Mouse (Mus musculus) adipocyte (in vitro differentiated cells): ENCODE measurements around the gene Gtf2i.
A peak's percentile ranks its signal among the peaks of the same experiment; 100 is the strongest.
"Not testable (repeated sequence)": the region's sequence is repeated elsewhere in the genome, so short reads cannot be mapped to it uniquely, and the experiment has no call there.

Experiments used
- DNase-seq: peaks from one replicate; pipeline ENCODE4 v3.0.0-alpha.2; 2016; ENCODE audit warnings: low spot score

Gtf2i gene

DNA sequence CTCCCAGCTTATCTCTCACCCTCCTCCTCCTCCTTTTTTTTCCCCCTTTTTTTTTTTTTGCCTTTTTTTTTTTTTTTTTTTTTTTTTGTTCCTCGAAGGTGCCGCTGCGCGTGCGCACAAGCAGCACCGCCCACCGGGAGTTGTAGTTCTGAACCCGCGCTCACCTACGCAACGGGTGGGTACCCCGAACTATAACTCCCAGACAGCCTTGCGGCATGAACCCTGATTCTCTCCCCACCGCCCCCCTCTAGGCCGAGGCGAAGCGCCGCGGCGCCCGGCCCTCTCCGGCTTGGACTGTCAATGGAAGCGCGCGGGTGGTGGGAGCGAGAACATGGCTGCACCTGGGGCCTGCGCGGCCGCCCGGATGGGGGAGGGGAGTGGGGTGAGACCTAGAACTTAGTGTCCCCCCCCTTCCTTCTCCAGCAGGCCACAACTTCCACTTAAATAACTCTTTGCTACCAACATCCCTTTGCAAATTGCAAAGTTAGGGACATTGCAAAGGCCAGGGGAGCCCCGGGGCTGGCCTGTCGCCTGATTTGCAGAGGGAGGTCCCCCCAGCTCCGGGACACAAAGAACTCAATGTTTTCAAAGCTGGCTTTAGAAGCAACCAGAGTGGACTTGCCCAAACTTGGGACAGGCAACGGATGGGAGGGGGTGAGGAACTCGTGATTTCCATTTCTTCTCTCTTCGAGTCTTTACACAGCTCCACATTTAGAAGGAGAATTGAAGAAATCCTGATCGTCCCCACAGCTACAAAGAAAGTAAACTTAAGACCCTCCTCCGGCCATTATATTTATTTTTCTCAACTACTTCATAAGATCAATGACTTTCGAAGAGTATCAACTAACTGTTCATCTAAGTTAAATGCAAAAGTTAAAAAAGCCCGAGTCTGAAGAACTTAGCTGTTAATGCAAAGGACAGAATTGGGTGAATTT, at the start of gene Gtf2i:
TSS of gene Gtf2i (minus strand) at position 73 of the 935 bp plus-strand sequence.
- DNase-seq, result peak; percentile 99

DNA sequence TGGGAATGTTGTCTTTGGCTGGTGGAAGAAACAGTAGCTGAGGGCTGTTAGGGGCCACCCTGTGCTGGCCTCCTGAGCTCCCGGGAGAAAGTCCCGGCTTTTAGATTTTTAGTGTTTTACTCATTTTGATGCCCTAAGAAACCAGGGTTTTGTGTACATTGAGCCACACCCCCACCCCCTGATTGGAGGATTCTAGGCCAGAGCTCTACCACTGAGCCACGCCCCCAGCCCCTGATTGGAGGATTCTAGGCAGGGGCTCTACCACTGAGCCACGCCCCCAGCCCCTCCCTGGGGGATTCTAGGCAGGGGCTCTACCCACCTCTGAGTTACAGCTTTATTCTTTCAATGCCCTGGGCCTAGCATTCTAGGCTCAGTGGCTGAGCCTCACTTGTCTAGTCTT, 44.5 kb upstream of the Gtf2i start:
- no peak for DNase-seq

GRCm38 (mm10) chr5:134355372-134355771, 40.8 kb upstream of the Gtf2i start:
- DNase-seq, result not testable (repeated sequence)

GRCm38 (mm10) chr5:134353117-134353516, 38.6 kb upstream of the Gtf2i start:
- DNase-seq, result no peak

- DNase-seq, result peak; percentile 60
Observed at GRCm38 (mm10) chr5:134352527-134353001, 38.0 kb upstream of the Gtf2i start.

- DNase-seq, result peak; percentile 66
Observed at GRCm38 (mm10) chr5:134350660-134351059, 36.1 kb upstream of the Gtf2i start.

GRCm38 (mm10) chr5:134347066-134347465, 32.5 kb upstream of the Gtf2i start:
- DNase-seq, result no peak

DNA sequence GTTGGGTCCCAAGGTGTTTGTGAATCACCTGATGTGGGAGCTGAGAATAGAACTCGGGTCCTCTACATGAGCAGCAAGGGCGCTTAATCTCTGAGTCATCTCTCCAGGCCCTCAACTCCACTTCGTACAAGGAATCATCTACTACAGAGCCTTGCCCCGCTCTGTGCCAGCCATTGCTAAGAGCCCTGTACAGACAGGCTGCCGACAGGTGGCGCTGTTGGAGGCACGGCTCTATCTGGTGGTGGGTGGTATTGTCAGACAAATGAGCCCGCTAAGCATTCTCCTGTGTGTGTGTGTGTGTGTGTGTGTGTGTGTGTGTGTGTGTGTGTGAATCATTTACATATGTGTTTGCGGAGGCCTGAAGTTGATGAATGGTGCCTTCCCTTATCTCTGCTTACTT, 30.9 kb upstream of the Gtf2i start:
- no peak for DNase-seq

- no peak for DNase-seq
Observed at GRCm38 (mm10) chr5:134344076-134344475, 29.5 kb upstream of the Gtf2i start.

- not testable (repeated sequence) for DNase-seq
Observed at GRCm38 (mm10) chr5:134343530-134343929, 29.0 kb upstream of the Gtf2i start.

- no peak for DNase-seq
Observed at GRCm38 (mm10) chr5:134342503-134343205, 28.1 kb upstream of the Gtf2i start.

DNA sequence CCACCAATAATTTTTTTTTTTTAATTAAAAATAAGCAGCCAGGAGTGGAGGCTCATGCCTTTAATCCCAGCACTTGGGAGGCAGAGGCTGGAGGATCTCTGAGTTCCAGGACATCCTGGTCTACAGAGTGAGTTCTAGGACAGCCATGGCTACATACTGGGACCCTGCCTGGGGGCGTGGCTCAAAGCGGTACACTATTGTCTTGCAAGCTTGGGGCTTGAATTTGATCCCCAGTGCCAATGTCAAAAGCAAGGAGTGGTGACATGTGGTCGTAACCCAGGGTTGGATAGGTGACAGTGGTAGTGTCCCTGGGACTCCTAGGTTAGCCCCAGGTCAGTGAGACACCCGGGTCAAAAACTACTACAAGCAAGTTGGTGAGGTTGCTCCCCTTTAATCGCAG, 27.2 kb upstream of the Gtf2i start:
- DNase-seq, result no peak

DNA sequence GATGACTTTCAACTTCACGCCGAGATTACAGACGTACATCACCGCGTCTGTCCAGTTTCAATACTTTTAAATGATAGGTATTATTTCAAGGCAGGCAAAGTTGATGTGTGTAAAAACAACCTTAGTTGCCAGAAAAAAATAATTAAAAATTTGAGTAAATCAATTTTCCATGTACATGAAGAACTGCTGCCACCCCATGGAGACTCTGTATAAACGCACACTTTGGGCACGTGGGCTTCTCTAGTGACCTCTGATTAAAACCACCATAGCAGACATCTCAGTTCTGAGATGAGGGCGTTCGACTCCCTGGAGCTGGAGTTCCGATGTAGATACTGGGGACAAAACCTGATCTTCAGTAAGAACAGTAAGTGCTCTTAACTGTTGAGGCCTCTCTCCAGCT, 26.8 kb upstream of the Gtf2i start:
- peak; percentile 70 for DNase-seq

DNA sequence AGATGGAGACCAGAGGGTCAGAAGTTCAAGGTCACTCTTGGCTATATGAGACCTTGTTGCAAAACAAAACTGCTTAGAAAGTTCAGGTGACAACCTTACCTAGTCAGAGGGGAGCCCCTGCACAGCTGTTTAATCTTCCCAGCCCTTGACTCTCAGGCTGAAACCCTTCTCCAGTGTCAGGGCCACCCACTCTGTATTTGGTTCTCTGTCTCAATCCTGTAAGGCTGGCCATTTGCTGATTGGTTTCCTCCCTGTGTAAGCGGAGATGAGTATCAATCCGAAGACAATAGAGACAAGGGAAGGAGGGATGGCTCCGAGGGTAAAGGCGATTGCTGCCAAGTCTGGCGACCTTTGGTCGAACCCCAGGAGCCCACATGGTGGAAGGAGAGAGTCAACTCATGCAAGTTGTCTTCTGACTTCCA, 25.6 kb upstream of the Gtf2i start:
- DNase-seq, result no peak

- DNase-seq, result not testable (repeated sequence)
Observed at GRCm38 (mm10) chr5:134337012-134337411, 22.5 kb upstream of the Gtf2i start.

GRCm38 (mm10) chr5:134332743-134333142, 18.2 kb upstream of the Gtf2i start:
- DNase-seq, result no peak

GRCm38 (mm10) chr5:134330082-134330481, 15.5 kb upstream of the Gtf2i start:
- no peak for DNase-seq

- no peak for DNase-seq
Observed at GRCm38 (mm10) chr5:134329311-134329710, 14.8 kb upstream of the Gtf2i start.

- no peak for DNase-seq
Observed at GRCm38 (mm10) chr5:134328482-134329001, 14.0 kb upstream of the Gtf2i start.

DNA sequence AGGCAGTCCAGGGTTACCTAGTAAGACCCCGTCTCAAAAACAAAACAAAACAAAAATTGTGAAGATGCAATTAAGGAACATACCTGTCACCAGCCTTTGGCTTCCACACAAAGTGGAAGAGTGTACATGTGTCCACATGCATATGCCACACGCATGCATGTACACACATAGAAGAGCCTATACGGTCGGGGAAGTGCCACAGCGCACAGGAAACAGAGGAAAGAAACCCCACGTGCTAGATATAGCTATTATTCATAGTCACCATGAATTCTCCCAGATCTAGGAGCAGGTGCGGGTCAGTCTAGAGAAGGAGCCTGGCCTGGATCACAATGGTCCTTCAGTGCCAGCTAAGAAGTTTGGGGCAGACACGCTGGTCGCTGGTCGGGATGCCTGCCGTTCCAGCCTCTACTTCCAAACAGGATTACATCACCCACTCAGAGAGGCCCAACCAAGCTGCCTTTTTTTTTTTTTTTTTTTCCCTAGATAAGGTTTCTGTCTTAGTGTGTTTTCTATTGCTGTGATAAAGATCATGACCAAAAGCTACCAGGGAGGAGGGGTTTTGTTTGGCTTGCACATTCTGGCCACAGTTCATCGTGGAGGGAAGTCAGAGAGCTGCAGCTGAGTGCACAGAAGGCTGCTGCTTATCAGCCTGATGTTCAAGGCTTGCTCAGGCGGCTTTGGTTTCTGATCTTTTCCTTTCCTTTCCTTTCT, 11.5 kb upstream of the Gtf2i start:
- peak; percentile 58 for DNase-seq

- DNase-seq, result no peak
Observed at GRCm38 (mm10) chr5:134323869-134324268, 9.3 kb upstream of the Gtf2i start.

DNA sequence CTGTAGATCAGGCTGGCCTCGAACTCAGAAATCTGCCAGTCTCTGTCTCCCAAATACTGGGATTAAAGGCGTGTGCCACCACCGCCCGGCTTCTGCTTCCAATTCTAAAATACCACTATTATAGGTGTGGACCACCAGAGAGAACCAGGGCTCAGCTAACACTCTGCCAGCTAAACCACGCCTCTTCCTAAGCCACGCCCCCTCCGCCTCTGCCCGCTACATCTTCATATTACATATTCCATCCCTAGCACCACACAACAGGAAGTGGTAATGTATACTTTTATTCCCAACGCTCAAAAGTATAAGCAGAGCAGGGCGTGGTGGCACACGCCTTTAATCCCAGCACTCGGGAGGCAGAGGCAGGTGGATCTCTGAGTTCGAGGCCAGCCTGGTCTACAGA, 8.8 kb upstream of the Gtf2i start:
- DNase-seq, result no peak
